Comparison of ENCODE assay signal across 1 mouse cellular context in genomic region chr8:124949209-124950068, GRCm38 (mm10).
TF ChIP-seq lines count a peak whose summit lies in the region.

Egln1 (minus strand) TSS chr8:124949324.

TF ChIP-seq in CH12.LX, 34 proteins besides CTCF, POLR2A, EP300 and RAD21 (continued from another document):
- TF ChIP-seq TCF12 (IDR thresholded peaks at IDR 0.05; ENCODE audit: low read depth, low read length), result peak; percentile 75
- TF ChIP-seq E2F4 (IDR thresholded peaks at IDR 0.05; ENCODE audit: insufficient replicate concordance, low read depth, low read length), result no peak
- TF ChIP-seq UBTF (IDR thresholded peaks at IDR 0.05; ENCODE audit: low read depth, low read length), result peak; percentile 96
- TF ChIP-seq SIN3A (IDR thresholded peaks at IDR 0.05; ENCODE audit: low read length), result no peak
- 0 out of 2 replicates have a peak, but pooled peaks have one; percentile 23 for TF ChIP-seq IRF4 (IDR thresholded peaks at IDR 0.05; ENCODE audit: low read depth, low read length)
- TF ChIP-seq NRF1 (IDR thresholded peaks at IDR 0.05; ENCODE audit: low read depth, low read length), result peak; percentile 85
- peak; percentile 84 for TF ChIP-seq NELFE (IDR thresholded peaks at IDR 0.05; ENCODE audit: low read depth, low read length)
